Mouse (Mus musculus): ENCODE results near the gene Zmym3.

DNA sequence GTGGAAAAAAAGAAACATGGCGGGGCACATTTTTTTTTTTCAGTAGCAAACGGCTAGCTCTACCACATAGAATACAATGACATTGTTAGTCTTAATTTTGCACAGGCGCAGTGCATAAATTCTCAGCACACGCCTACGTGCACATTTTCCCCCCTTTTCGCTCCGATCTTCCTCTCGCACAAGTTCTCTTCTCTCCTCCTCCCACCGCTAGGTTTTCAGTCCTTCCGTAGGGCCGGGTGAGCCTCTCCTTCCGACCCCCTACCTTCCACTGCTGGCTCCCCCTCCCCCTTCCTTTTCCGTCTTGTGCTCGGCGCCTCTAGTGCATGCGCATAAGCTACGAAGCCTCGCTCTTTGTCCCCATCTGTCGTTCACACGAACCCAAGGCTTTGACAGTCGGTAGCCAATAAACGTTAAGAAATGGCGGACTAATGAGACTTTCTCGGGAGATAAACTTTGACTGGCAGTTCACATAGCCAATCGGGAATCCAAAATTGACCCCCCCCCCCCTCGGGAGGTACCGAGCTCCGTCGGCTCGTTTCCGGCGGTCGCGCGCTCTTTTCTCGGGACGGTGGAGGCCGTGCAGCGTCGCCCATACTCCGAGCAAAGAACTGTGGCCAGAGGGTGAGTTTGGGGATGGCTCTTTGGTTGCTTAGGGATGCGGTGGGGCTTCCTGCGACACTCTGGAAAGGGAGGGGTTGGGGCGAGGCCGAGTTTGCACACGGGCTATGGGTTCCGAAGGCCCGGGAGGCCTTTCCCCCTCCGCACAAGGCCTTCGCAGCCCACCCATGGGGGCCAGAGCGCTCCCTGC is 8.7 kb upstream of the Zmym3 start, which contains the start of gene Nono:
- TF ChIP-seq CTCF (conservative IDR thresholded peaks at IDR 0.05; ENCODE audit: insufficient read depth, insufficient read length, low read depth, low read length) = no peak
- peak; percentile 69 for TF ChIP-seq POLR2A (IDR thresholded peaks at IDR 0.05; ENCODE audit: low read depth, low read length)

Measured in kidney, adult 2 months (tissue).